Mouse (Mus musculus) heart, postnatal 0 days (tissue): ENCODE data around the gene Kbtbd13.

Experiments used
- CTCF ChIP-seq: IDR thresholded peaks from 2 replicates; pipeline ENCODE4 v1.5.1; 2016; ENCODE audit warnings: antibody characterized with exemption, control low read depth, low read depth
- EP300 ChIP-seq: IDR thresholded peaks from 2 replicates; pipeline ENCODE4 v1.6.1; 2016; ENCODE audit warnings: antibody characterized with exemption, low read depth

DNA sequence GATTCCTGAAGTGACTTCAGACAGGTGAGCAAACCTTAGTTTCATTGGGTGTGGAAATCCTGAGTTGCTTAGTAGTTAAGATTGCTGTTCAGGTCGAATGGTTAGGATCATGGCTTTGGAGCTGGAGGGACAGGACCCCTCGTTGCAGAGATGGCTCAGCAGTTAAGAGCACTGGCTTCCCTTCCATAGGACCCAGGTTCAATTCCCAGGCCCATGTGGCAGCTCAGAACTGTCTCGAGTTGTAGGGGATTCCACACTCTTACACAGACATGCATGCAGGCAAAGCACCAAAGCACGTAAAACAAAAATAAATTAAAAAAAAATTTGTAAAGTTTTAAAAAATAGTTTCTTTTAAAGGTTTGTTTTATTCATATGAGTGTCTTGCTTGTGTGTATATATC, 43.8 kb upstream of the Kbtbd13 start:
- TF ChIP-seq CTCF (no peak), EP300 (no peak)
